Mouse (Mus musculus): ENCODE measurements around the gene Gm20696. TPM values are rescaled to one million over a fixed set of nuclear protein-coding genes. Genes with fewer than 3 reads are reported as not detected.

Gm20696 gene
- 10 to 100 TPM in 2 of 3 experiments, under 1 TPM in 1; 0.88 to 21.2 (median 18.7) TPM for polyA plus RNA-seq (2017; shearing (Covaris generic))

- ATAC-seq, result peak; percentile 2
These were observed at the start of gene Gm20696, which contains the start of gene Eif4e3 for GRCm38 (mm10) chr6:99666318-99667171. Gm20696 (minus strand) TSS chr6:99666797. Eif4e3 (minus strand) TSS chr6:99666771.

DNA sequence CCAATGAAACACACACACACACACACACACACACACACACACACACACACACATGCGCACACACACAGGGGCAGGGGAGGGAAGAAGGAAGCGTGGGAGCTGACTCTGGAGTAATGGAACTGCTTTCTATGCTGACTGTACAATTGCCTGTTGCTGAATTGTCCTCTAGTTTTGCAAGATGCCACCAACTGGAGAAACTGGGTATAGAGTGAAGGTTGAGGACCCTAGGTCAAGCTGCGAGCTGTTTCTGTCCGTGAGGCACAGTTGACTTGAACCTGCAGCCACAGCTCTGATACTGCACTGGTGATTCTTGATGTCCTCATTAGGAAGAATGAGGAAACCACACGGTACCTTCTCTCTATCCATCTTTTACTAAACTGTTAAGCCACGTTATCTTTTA, 49.3 kb upstream of the Gm20696 start:
- no peak for ATAC-seq

DNA sequence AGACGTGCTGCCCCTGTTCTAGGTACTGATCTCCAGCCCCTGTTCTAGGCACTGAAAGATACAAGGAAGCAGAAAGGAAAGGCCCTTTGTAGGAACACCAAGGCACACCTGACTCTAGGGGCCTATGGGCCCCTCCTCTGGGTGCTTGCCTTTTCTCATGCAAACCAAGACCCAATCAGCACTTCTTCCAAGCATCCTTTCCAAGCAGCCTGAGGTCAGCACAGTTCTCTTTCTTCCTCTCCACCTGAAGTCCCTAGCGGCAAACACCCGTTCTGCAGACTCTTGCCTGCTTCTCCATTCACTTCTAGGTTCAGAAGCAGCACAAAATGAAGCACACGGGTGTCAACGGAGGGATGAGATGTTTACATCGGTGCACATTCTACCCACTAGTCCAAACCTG, 48.6 kb upstream of the Gm20696 start:
- ATAC-seq, result no peak

GRCm38 (mm10) chr6:99713256-99713655, 46.7 kb upstream of the Gm20696 start:
- ATAC-seq, result no peak

DNA sequence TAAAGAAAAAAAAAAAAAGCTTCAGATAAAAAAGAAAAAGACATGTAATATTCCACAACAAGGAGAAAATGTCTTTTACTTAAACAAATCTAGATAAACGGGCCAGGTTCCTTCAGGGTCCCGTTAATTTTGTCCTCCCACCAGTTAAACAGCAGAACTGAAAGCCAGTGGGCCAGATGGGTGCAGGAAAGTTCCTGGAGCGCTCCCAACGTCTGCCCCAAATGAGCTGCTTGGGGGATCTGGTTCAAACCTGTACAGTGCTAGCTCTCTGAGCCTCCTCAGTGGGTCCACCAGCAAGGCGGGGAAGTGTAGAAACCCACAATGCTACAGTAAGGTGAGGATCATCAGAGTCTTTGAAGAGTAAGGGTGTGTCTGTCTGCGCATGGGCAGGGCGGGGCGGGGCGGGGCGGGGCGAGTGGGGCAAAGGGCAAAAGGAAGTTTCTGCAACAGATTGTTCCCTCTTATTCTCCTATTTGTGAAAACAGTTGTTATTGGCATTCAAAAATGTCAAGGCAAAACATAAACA, 45.0 kb upstream of the Gm20696 start:
- ATAC-seq, result no peak

- no peak for ATAC-seq
These were observed 33.9 kb upstream of the Gm20696 start for GRCm38 (mm10) chr6:99700484-99700883.

- ATAC-seq, result no peak
These were observed 26.6 kb upstream of the Gm20696 start for GRCm38 (mm10) chr6:99692916-99693841.

GRCm38 (mm10) chr6:99692206-99692915, 25.8 kb upstream of the Gm20696 start, which contains the start of gene Gpr27:
Gpr27 (plus strand) TSS chr6:99692679.
- no peak for ATAC-seq

- ATAC-seq, result no peak
These were observed 25.1 kb upstream of the Gm20696 start for GRCm38 (mm10) chr6:99691666-99692205.

DNA sequence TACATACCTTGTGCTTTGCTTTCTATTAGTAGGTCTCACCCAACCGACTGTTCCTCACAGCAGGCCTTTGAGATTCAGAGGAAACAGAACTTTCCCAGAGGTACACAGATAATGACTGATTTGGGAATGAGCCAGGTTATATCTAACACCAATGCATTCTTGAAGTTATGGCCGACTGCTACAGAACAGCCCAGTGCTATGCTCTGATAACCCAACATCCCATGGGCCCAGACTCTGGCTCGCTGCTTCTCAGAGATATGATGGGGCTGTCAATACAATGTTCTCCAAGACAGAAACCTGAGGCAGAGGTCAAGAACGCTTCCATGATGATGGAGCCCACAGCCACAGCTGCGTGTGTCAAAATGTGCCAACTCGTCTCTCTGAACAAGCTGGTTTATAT, 21.9 kb upstream of the Gm20696 start:
- no peak for ATAC-seq

- ATAC-seq, result peak; percentile 97
These were observed 18.3 kb upstream of the Gm20696 start for GRCm38 (mm10) chr6:99684899-99685298.

- ATAC-seq, result no peak
These were observed 17.4 kb upstream of the Gm20696 start for GRCm38 (mm10) chr6:99683974-99684373.

DNA sequence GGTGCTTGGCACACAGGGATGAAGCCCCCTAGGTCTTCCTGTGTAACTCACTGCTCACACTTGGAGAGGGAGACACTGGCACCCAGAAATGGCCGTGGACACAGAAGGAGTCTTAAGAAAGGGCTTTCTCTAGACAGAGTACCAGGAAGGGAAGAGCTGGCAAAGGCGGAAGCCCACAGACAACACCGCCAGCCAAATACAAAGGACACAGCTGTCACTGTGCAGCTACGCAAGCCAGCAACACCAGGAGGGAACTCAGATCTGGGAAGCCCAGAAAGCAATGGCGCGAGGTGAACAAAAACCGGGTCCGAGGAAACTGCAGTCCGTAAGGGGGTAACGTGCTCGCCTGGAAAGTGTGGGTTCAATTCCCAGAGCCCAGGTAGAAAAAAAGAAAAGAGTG, 11.5 kb upstream of the Gm20696 start:
- ATAC-seq, result no peak

GRCm38 (mm10) chr6:99677325-99677724, 10.7 kb upstream of the Gm20696 start:
- ATAC-seq, result no peak

GRCm38 (mm10) chr6:99674482-99674881, 7.9 kb upstream of the Gm20696 start:
- ATAC-seq, result no peak

DNA sequence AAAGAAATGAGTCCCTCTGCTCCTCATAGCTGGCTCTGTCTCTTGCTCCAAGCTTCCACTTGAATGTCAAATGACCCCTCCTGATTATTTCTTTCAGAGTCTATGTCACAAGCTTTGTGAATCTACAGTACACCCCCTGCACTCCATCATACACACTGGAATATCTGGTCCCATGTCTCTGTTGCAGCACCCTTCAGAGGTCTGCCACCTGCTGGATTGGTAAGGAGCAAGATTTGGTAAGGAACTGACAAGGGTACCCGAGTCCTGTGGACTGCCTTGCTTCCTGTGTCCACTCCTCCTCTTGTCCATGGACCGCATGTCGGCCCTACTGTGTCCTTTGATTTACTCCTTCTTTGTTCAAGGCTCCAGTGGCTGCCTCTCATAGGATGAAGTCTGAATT, 5.2 kb upstream of the Gm20696 start:
- no peak for ATAC-seq

DNA sequence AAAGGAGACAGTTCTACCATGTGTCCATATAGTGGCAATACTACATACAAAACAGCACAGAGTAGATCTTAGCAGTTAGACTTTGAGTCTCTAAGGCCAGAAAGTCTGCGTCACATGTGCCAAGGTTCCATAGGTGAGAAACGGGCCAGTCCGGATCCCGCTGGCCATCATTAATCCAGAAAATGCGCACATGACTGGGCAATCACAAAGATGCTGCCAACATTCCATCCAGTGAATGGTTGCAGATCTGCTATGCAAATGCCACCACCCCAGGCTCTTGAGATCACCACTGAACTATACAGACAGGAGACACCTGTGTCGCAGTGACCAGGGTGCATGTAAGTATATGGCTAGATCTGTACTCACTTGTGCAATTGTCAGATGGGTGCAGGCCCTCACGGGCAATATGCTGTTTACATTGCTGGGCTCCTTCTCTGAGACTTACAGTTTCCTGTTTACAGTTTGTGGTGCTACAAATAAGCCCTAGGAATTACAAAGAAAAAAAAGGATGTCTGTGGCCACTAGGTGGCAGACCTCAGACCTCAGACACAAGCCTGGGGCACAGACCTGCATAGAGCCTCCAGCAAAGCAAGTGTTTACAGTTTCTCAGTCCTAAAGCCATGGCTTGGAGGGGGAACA, 4.0 kb upstream of the Gm20696 start:
- ATAC-seq, result peak; percentile 77

- ATAC-seq, result no peak
These were observed 3.1 kb upstream of the Gm20696 start for GRCm38 (mm10) chr6:99669481-99670325.

- ATAC-seq, result no peak
These were observed 693 bp upstream of the Gm20696 start for GRCm38 (mm10) chr6:99667290-99667689.
